Mouse (Mus musculus): Measurements from ENCODE around the gene Larp1.

Larp1 gene

GRCm38 (mm10) chr11:58003126-58003525 lies 5.7 kb upstream of the Larp1 start:
- DNase-seq (ENCODE audit: low spot score) = no peak

GRCm38 (mm10) chr11:58003734-58004133 lies 5.1 kb upstream of the Larp1 start:
- no peak for DNase-seq (ENCODE audit: low spot score)

DNA sequence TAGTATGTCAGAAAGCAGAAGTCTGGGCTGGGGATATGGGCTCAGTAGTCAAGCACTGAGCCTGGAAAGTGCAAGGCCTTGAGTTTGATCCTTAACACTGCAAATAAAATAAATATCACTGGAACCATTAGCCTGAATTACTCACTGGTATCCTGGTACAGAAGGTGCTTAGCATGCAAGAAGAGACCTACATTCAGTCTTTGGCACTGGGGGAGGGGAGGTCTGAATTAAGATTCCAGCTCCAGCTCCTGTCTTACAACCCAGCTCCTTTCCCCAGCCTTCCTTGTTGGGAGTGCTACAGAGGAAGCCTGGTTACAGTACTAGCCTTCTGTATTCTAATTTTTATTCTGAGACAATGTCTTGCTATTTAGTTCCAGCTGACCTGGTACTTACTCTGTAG lies 3.8 kb upstream of the Larp1 start:
- no peak for DNase-seq (ENCODE audit: low spot score)

DNA sequence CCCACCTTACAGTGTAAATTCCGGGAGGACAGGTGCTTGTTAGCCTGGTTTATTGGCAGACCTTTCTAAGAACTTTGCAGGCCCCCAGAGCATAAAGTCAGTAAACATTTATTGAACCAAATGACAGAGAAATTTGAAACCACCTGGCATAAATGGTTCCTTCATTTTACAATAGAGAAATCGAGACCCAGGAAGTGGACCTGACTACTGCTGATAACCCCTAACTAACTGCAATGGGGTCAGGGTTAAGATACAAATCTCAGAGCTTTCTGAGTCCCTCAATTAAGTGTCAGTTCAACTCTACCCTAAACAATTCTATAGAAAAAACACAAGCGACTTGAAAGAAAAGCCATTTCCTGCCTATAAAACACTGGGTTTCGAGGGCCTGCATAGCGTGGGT lies 851 bp upstream of the Larp1 start:
- no peak for DNase-seq (ENCODE audit: low spot score)

DNA sequence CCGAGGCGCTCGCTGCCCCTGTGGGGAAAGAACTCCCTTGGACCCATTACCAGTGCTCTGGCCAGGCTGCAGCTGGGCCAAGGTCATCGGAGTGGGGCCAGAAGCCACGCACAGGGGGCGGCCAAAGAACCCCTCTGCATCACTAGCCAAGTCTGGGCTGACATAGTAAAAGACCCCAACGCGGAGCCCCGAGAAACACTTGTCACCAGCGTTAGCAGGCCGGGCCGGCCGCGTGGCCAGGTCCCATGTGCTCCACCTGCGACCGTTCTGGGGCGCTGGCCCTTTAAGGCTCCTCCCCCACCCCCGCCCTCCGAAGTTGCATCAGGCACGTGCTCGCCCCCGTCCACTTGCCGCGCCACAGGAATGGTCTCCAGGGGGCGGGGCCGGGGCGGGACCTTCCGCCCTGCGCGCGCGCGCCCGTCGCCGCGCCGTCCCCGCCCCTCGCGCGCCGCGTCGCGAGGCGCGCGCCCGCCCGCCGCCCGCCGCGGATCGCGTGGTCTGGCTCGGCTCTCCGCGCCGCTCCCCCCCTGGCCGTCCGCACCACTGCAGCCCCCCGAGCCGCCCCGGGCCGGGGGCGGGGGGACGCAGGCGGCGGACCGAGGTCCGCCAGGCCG lies 320 bp upstream of the Larp1 start:
- DNase-seq (ENCODE audit: low spot score) = peak; percentile 91

- DNase-seq (ENCODE audit: low spot score) = peak; percentile 80
Observed at GRCm38 (mm10) chr11:58009516-58010141, 765 bp downstream of the Larp1 start.

DNA sequence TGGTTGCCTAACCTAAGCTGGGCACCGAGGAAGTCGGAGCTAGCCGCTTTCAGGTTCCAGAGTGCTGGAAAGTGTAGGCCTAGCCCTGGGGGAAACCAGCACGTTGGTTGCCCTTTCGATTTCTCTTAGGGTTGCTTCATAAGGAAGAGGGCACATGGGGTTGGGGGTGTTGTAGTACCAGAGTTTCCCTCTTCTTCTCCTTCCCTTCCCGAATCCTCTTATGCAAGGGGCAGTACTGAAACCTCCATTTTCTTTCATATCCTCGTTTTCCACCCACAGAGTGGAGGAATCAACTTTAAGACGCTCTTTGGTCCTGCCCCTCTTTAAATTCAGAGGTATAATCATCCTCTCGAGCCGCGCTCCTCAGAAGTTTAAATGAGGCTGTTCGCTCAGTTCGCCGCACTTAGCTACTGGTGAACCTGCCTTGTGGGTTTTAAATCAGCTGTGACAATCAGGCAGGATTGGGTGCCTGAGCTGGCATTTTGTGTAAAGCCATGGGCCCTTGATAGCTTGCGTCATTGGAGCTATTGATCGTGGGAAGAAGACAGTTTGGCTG lies 1.4 kb downstream of the Larp1 start:
- peak; percentile 39 for DNase-seq (ENCODE audit: low spot score)

DNA sequence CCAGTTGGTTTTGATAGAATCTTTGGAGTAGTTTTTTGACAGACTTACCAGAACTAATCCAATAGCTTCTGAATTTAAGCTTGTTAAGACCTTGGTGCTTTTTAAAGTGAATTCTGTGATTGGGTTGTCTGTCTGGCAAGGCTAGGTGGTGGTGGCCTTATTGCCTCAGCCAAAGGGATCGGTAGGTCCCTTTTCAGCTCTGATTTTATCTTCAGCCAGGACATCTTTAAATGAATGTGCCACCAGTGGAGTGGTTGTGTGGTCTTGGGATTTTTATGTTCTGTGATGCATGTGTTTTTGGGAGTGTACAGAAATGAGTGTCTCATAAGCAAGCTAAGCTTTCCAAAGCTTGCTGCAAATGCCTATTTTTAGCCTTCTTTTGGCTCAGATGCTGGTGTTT lies 2.1 kb downstream of the Larp1 start:
- DNase-seq (ENCODE audit: low spot score) = no peak

DNA sequence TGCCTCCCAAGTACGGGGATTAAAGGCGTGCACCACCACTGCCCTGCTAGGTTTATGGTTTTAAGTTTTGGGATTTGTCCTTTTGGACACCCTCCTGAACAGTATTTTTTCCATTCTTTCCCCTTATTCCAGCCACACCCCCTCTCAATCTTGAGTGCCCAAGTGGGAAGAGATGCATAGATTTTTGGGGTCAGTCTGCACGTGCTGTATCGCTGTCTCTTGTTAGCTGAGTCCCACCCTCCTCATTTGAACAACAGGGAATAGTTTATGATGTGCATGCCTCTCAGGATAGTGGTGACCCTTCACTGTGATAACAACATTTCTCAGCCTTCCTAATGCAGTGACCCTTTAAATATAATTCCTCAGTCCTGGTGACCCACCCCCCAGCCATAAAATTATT lies 2.9 kb downstream of the Larp1 start:
- DNase-seq (ENCODE audit: low spot score) = no peak

GRCm38 (mm10) chr11:58012674-58013073 lies 3.8 kb downstream of the Larp1 start:
- no peak for DNase-seq (ENCODE audit: low spot score)

GRCm38 (mm10) chr11:58013100-58013499 lies 4.2 kb downstream of the Larp1 start:
- no peak for DNase-seq (ENCODE audit: low spot score)

- no peak for DNase-seq (ENCODE audit: low spot score)
Observed at GRCm38 (mm10) chr11:58014604-58015003, 5.7 kb downstream of the Larp1 start.

- no peak for DNase-seq (ENCODE audit: low spot score)
Observed at GRCm38 (mm10) chr11:58015339-58015738, 6.5 kb downstream of the Larp1 start.

GRCm38 (mm10) chr11:58016371-58016770 lies 7.5 kb downstream of the Larp1 start:
- no peak for DNase-seq (ENCODE audit: low spot score)

GRCm38 (mm10) chr11:58017422-58017821 lies 8.6 kb downstream of the Larp1 start:
- no peak for DNase-seq (ENCODE audit: low spot score)

GRCm38 (mm10) chr11:58018287-58018686 lies 9.4 kb downstream of the Larp1 start:
- peak; percentile 52 for DNase-seq (ENCODE audit: low spot score)

DNA sequence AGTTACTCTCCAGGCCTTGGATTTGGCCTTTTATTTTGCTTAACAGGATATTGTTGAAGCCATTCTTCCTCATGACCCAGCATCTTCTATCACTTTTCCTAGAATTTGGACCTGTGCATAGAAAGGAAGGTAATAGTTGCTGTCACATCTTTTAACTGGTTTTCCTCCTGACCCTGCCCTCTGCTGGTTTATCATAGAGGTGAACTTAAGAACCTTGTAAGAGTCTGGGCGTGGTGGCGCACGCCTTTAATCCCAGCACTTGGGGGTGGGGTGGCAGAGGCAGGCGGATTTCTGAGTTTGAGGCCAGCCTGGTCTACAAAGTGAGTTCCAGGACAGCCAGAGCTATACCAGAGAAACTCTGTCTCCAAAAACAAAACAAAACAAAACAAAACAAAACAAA lies 9.8 kb downstream of the Larp1 start:
- DNase-seq (ENCODE audit: low spot score) = no peak

DNA sequence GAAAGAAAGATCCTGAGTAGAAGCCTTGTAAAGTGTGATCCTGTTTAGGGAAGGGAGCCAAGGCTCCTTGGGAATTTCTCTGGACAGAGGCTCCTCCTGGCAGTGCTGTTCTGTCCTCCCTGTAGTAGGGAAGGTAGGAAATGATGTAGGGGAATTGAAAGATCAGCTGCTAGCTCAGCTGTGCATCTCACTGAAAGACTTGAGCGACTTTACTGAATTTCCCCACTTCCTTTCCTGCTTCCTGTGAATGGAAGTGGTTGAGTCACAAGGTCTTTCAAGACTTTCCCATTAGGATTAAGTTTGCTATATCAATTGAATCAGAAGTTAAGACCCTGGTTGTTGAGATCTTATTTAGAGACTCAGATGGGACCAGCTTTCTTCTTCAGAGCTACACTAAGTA lies 12.2 kb downstream of the Larp1 start:
- DNase-seq (ENCODE audit: low spot score) = no peak

DNA sequence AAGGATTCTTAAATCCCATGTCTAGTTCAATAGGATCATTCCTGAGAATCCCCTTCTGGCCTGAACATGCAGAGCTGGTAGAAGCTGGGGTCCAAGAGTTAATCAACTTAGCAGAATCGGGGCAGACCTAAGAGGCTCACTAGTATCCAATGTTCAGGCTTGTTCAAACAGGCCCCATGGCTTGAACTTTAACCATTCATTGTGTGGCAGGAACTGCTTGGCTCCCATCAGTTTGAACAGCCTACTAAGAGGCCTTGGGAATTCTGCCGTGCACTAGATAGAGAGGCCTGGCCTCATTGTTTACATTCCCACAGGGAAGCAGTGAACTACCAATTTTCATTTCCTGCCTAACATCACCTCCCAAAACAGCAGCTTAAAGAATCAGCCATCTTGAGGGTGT lies 12.8 kb downstream of the Larp1 start:
- no peak for DNase-seq (ENCODE audit: low spot score)

- DNase-seq (ENCODE audit: low spot score) = no peak
Observed at GRCm38 (mm10) chr11:58024271-58024670, 15.4 kb downstream of the Larp1 start.

- no peak for DNase-seq (ENCODE audit: low spot score)
Observed at GRCm38 (mm10) chr11:58024671-58025070, 15.8 kb downstream of the Larp1 start.

- no peak for DNase-seq (ENCODE audit: low spot score)
Observed at GRCm38 (mm10) chr11:58025881-58026280, 17.0 kb downstream of the Larp1 start.

GRCm38 (mm10) chr11:58026337-58026736 lies 17.5 kb downstream of the Larp1 start:
- no peak for DNase-seq (ENCODE audit: low spot score)

GRCm38 (mm10) chr11:58026860-58027259 lies 18.0 kb downstream of the Larp1 start:
- DNase-seq (ENCODE audit: low spot score) = no peak

All from testis, postnatal 14 days (tissue).